In genomic region chr12:83762706-83763105, GRCm38 (mm10) we compare ENCODE assay signal across 8 mouse cellular contexts. TPM values are rescaled to one million over a fixed set of nuclear protein-coding genes. Genes with fewer than 3 reads are reported as not detected.
A peak's percentile ranks its signal among the peaks of the same experiment; 100 is the strongest.
DNase-seq lines count a peak whose midpoint lies in the region; ATAC-seq and TF ChIP-seq lines count a peak whose summit lies in the region.
"Had no signal": no experiment of that assay in that cellular context is flagged by ENCODE, and none has a peak within 500 bp of the region (broad histone marks: within the 10 kb centered on the region; RNA-seq: fewer than 3 reads in every experiment).

No protein-coding gene starts in this region.

- no peak for TF ChIP-seq POLR2A in liver, adult 2 months (IDR thresholded peaks at IDR 0.05; ENCODE audit: extremely low read depth, insufficient read depth, low read length)

- peaks cover 25% of the 10 kb centered on the region for H3K4me1 ChIP-seq in liver, adult 2 months (ENCODE audit: control insufficient read depth, insufficient read depth, low read length)

- no peak overlapping the region for H3K4me3 ChIP-seq in liver, adult 2 months (ENCODE audit: insufficient read depth, low read depth, low read length)

- DNase-seq in liver, adult 2 months (ENCODE audit: extremely low read depth, low read depth, low spot score) = no peak
- no peak for DNase-seq in liver
- peak; percentile 60 for DNase-seq in adrenal gland, adult 2 months
- DNase-seq in cerebellum, postnatal 14 days = no peak

- no peaks in the 10 kb centered on the region for H3K79me2 ChIP-seq in liver, adult 2 months (ENCODE audit: control insufficient read depth, insufficient read depth, low read length)

- ATAC-seq in granulocyte monocyte progenitor cell, adult 5-6 weeks (replicated peaks; ENCODE audit: poor library complexity, severe bottlenecking) = peak; percentile 86
- peak; percentile 80 for ATAC-seq in megakaryocyte, adult 5-6 weeks (ENCODE audit: poor library complexity, severe bottlenecking)
- ATAC-seq in erythroblast, adult 5-6 weeks (replicated peaks; ENCODE audit: low FRiP score, poor library complexity, severe bottlenecking) = no peak

- H3K9ac ChIP-seq in liver, adult 2 months (ENCODE audit: low read depth, low read length) = 0 out of 2 replicates have a peak overlapping the region, but pooled peaks have one; percentile 8

- no peaks in the 10 kb centered on the region for H3K36me3 ChIP-seq in liver, adult 2 months (ENCODE audit: control insufficient read depth, insufficient read depth, low read length)
- H3K36me3 ChIP-seq: embryonic facial prominence, embryonic 12.5 days had no signal

- 49% methylated on average over 4 of the region's 4 CpGs for WGBS in liver, adult 2 months

- H3K27ac ChIP-seq in liver, adult 2 months (replicated peaks; ENCODE audit: insufficient read depth, low read depth, low read length) = no peak overlapping the region
- H3K27ac ChIP-seq: embryonic facial prominence, embryonic 12.5 days had no signal

- H3K27me3 ChIP-seq in liver, adult 2 months (ENCODE audit: control insufficient read depth, insufficient read depth, low read length) = no peaks in the 10 kb centered on the region
- H3K27me3 ChIP-seq: embryonic facial prominence, embryonic 12.5 days had no signal

- TF ChIP-seq CTCF in liver, adult 2 months (IDR thresholded peaks at IDR 0.05; ENCODE audit: low read depth, low read length) = no peak

RNA-seq across cellular contexts. Expression of gene Papln, which starts 0.7 kb away (rescaled TPM):
- total RNA-seq in liver, adult 2 months (2014; rRNA removed) = 1.3 and 1.9 TPM in 2 replicates
- 2.5 and 3.1 TPM in 2 replicates for polyA plus RNA-seq in liver, adult 2 months (2012; rRNA removed)
- total RNA-seq in adrenal gland, adult 2 months (2021) = 1 to 10 TPM; 1.3 to 2.0 TPM
- polyA plus RNA-seq in adrenal gland, adult 2 months (2012; rRNA removed) = 5.0 and 6.1 TPM in 2 replicates
- not detected in 2 replicates for total RNA-seq in granulocyte monocyte progenitor cell, adult 5-6 weeks (2014; fragmentation: Nextera tagmentation)
- not detected in 2 replicates for total RNA-seq in granulocyte monocyte progenitor cell, adult 5-6 weeks (2017)
- not detected in 2 replicates for total RNA-seq in megakaryocyte, adult 5-6 weeks (2015)
- not detected in 2 replicates for total RNA-seq in megakaryocyte, adult 5-6 weeks (2017)
- not detected in 2 replicates for total RNA-seq in erythroblast, adult 5-6 weeks (2015; ENCODE audit: low replicate concordance)
- not detected in 2 replicates for total RNA-seq in erythroblast, adult 5-6 weeks (2017; ENCODE audit: low replicate concordance)
